Mouse (Mus musculus): ENCODE measurements at regions not wholly inside any gene's neighbourhood (a gene's known extent, or its start where the extent isn't known, plus 50 kb on each side); places are given as distances from the start of the nearest gene placed in this dataset.

GRCm38 (mm10) chr10:37849291-37849846 lies 710.6 kb upstream of the Marcks start:
- no peak for TF ChIP-seq CTCF (IDR thresholded peaks at IDR 0.05; ENCODE audit: low read depth, low read length)
- no peak for TF ChIP-seq TAL1 (conservative IDR thresholded peaks at IDR 0.05; ENCODE audit: low read depth, low read length)
- TF ChIP-seq GATA1 (IDR thresholded peaks at IDR 0.05; ENCODE audit: borderline replicate concordance, low read length) = no peak
- no peak for TF ChIP-seq POLR2AphosphoS5 (IDR thresholded peaks at IDR 0.05; ENCODE audit: insufficient replicate concordance, low read depth, low read length)

All from G1E (cell line).